Mouse (Mus musculus): ENCODE measurements at regions not wholly inside any gene's neighbourhood (a gene's known extent, or its start where the extent isn't known, plus 50 kb on each side); places are given as distances from the start of the nearest gene placed in this dataset.

- no peak for TF ChIP-seq CTCF (IDR thresholded peaks at IDR 0.05; ENCODE audit: borderline replicate concordance, control insufficient read depth, extremely low read depth, insufficient read depth, low read length, poor library complexity)
- no peak for TF ChIP-seq POLR2A (IDR thresholded peaks at IDR 0.05; ENCODE audit: control insufficient read depth, extremely low read depth, insufficient read depth, low read length, poor library complexity)
These were observed 639.4 kb downstream of the Insc start for GRCm38 (mm10) chr7:115382876-115383275.
